Mouse (Mus musculus) CH12.LX (cell line): ENCODE results near the gene Apex1. TPM values are rescaled to one million over a fixed set of nuclear protein-coding genes. Genes with fewer than 3 reads are reported as not detected.

ENCODE experiments used
- DNase-seq: peaks from one replicate; pipeline ENCODE4 v3.0.0-alpha.2; 2013; ENCODE audit errors: extremely low read depth
- H3K27ac ChIP-seq: 2 replicates; pipeline ENCODE4 v1.5.1; 2012; ENCODE audit warnings: low read depth, mild to moderate bottlenecking, control low read depth, moderate library complexity; ENCODE audit not compliant: insufficient read depth
- H3K27me3 ChIP-seq: replicated peaks from 2 replicates; pipeline ENCODE3; 2012; ENCODE audit warnings: inconsistent platforms
- H3K36me3 ChIP-seq, 2 experiments: replicated peaks in 1 of 2; 2 replicates each; pipeline versions ENCODE3 to v1.6.1; 2012; ENCODE audit warnings: inconsistent platforms in 1 of 2, low read length in 1 of 2, mild to moderate bottlenecking in 1 of 2, mixed read lengths in 1 of 2, moderate library complexity in 1 of 2; ENCODE audit not compliant: control insufficient read depth in 1 of 2, insufficient read depth in 1 of 2
- H3K4me1 ChIP-seq, 2 experiments: 2 replicates each; pipeline ENCODE4 v1.6.1; 2012; ENCODE audit warnings: inconsistent platforms in 1 of 2, moderate library complexity in 1 of 2; ENCODE audit not compliant: insufficient read depth in 2 of 2, control insufficient read depth in 1 of 2
- H3K4me2 ChIP-seq: 2 replicates; pipeline ENCODE4 v1.6.1; 2012; ENCODE audit warnings: low read depth, mild to moderate bottlenecking, control low read depth; ENCODE audit not compliant: poor library complexity, insufficient read depth, severe bottlenecking
- H3K4me3 ChIP-seq, 3 experiments: fragments of 150-350 bp in 1 of 3; sonication (generic) in 1 of 3; replicated peaks in 1 of 3; 2 replicates each; pipeline versions ENCODE3 to v1.5.1; 2011 to 2012; ENCODE audit warnings: low read depth in 2 of 3, low read length in 2 of 3, mild to moderate bottlenecking in 2 of 3, moderate library complexity in 2 of 3, control low read depth in 1 of 3, improper control_type of control experiment in 1 of 3, inconsistent platforms in 1 of 3, mixed read lengths in 1 of 3; ENCODE audit not compliant: poor library complexity in 1 of 3
- H3K79me2 ChIP-seq: replicated peaks from 2 replicates; pipeline ENCODE4 v1.6.1; 2012; ENCODE audit warnings: mild to moderate bottlenecking, moderate library complexity; ENCODE audit not compliant: control insufficient read depth, poor library complexity, insufficient read depth, severe bottlenecking; ENCODE audit errors: extremely low read depth
- H3K9ac ChIP-seq: 2 replicates; pipeline ENCODE4 v1.6.1; 2012; ENCODE audit warnings: low read depth, mild to moderate bottlenecking, control low read depth, moderate library complexity; ENCODE audit not compliant: insufficient read depth
- H3K9me3 ChIP-seq: replicated peaks from 2 replicates; pipeline ENCODE3; 2012; ENCODE audit warnings: low read length, inconsistent platforms, mixed read lengths
- BHLHE40 ChIP-seq: IDR thresholded peaks from 2 replicates; pipeline ENCODE4 v1.6.1; 2011; ENCODE audit warnings: mild to moderate bottlenecking, low read depth, low read length, improper control_type of control experiment
- ELF1 ChIP-seq: IDR thresholded peaks from 2 replicates; pipeline ENCODE4 v1.6.1; 2014; ENCODE audit warnings: low read depth, mild to moderate bottlenecking, inconsistent platforms, low read length, improper control_type of control experiment
- GABPA ChIP-seq: IDR thresholded peaks from 2 replicates; pipeline ENCODE4 v1.6.1; 2012; ENCODE audit warnings: low read depth, low read length, improper control_type of control experiment, inconsistent platforms; ENCODE audit not compliant: insufficient replicate concordance
- IRF4 ChIP-seq: IDR thresholded peaks from 2 replicates; pipeline ENCODE4 v1.6.1; 2014; ENCODE audit warnings: low read depth, mild to moderate bottlenecking, inconsistent platforms, low read length, improper control_type of control experiment
- KAT2A ChIP-seq: IDR thresholded peaks from 2 replicates; pipeline ENCODE4 v1.6.1; 2012; ENCODE audit warnings: low read length, improper control_type of control experiment, inconsistent platforms; ENCODE audit not compliant: insufficient replicate concordance
- MXI1 ChIP-seq: IDR thresholded peaks from 2 replicates; pipeline ENCODE4 v1.6.1; 2011; ENCODE audit warnings: mild to moderate bottlenecking, low read depth, low read length, improper control_type of control experiment
- RAD21 ChIP-seq: IDR thresholded peaks from 2 replicates; pipeline ENCODE4 v1.6.1; 2011; ENCODE audit warnings: low read depth, mild to moderate bottlenecking, low read length, improper control_type of control experiment, moderate library complexity
- SIN3A ChIP-seq: IDR thresholded peaks from 2 replicates; pipeline ENCODE4 v1.6.1; 2012; ENCODE audit warnings: low read length, improper control_type of control experiment, inconsistent platforms
- SMC3 ChIP-seq: IDR thresholded peaks from 2 replicates; pipeline ENCODE4 v1.6.1; 2011; ENCODE audit warnings: low read depth, low read length, improper control_type of control experiment
- dilution Hi-C: fragments of 300-500 bp; cut with MboI; formaldehyde crosslinking; loops from 2 replicates; pipeline ENCODE4 v1.14.3; 2020; ENCODE audit warnings: low sequenced_read_pairs; ENCODE audit not compliant: extremely low pct_unique_long_range_greater_than_20kb, extremely low pct_ligation_motif_present
- in situ Hi-C: fragments of 300-500 bp; cut with MboI; formaldehyde crosslinking; loops from 3 replicates; pipeline ENCODE4 v1.14.3; 2019; ENCODE audit warnings: low sequenced_read_pairs, low pct_ligation_motif_present, low pct_unique_long_range_greater_than_20kb, mixed read lengths
- polyA plus RNA-seq: library from polyadenylated mRNA; unstranded; fragments of >175 nt; gene quantifications from 2 replicates; pipeline ENCODE4 v1.2.1, GENCODE M21; 2012; ENCODE audit warnings: low read depth; ENCODE audit not compliant: insufficient read length
- total RNA-seq, 2 experiments: library from RNA; depleted of rRNA; stranded (reverse); fragments of 300-350 nt in 1 of 2; fragments of >200 nt in 1 of 2; gene quantifications; 2 replicates each; pipeline ENCODE4 v1.2.3; 2012 to 2014

Gene Apex1
- total and polyA plus RNA-seq, 3 experiments = 178 to 427 (median 353) TPM

DNA sequence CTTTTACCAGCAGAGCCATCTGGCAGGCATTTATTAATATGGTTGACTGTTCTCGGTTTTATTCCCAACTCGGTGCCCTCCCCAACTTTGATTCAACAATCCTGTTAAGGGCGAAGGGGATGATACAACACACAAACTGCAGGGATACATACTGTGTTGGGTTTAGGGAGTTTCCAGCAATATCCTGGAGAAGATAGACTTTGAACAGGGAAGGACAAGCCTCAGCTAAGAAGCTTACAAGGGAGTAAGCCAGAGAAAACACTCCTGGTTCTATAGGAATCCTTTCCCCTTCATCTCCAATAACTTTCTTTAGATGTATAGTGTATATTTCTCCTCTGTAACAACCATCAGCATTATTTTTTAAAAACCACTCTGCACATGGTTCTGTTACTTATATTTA lies 49.6 kb upstream of the Apex1 start:
- in situ Hi-C loops = no loop called here
- H3K79me2 ChIP-seq = no peaks in the 10 kb centered on the region; the same call in 1 of the 2 replicates

DNA sequence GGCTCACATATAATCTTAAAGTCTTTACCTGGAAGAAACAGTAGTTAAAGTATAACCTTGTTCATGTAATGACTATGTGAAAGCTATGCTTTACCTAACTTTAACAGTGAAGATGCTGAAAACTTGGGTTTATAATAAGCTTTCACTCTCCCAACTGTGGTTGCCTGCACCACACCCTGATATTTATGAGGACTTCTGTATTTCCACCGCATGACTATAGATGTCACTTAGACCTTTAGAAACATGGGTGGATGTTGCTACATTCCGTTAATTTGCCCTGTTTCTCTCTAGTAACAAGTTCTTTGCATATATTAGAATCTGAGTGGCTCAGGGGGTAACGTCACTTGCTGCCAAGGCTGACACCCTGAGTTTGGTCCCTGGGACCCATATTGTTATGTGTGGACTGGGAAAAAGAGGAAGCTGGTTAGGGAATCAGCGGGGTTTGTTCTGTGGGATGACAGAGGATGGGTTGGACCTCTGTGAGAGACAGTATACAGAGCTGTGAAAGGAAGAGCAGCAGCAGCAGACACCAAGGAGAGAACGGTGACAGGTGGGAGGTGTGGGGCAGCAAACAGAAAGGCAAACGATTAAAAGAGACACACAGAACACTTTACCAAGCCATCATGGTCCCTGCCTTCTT lies 49.1 kb upstream of the Apex1 start:
- TF ChIP-seq SIN3A = no peak
- dilution Hi-C loops (no loop called here), in situ Hi-C loops (no loop called here)
- Histone ChIP-seq H3K4me3 (no peak overlapping the region), H3K27ac (no peak overlapping the region), H3K4me1 (peaks cover 0 to 8% of the 10 kb centered on the region in 2 experiments; a peak in 2 of 4 replicates), H3K9ac (no peak overlapping the region), H3K9me3 (no peaks in the 10 kb centered on the region), H3K27me3 (no peaks in the 10 kb centered on the region), H3K4me2 (no peak overlapping the region), H3K79me2 (no peaks in the 10 kb centered on the region; the same call in 1 of the 2 replicates), H3K36me3 (peaks cover 0 to 13% of the 10 kb centered on the region in 2 experiments)
- DNase-seq = no peak

More for the DNA sequence above, 49.6 kb upstream of the Apex1 start:
- DNase-seq = no peak
- Histone ChIP-seq H3K4me3 (no peak overlapping the region), H3K36me3 (peaks cover 0 to 13% of the 10 kb centered on the region in 2 experiments)
- no peak for TF ChIP-seq SMC3
- no peak for TF ChIP-seq GABPA
- no peak for TF ChIP-seq IRF4
- TF ChIP-seq KAT2A = no peak
- TF ChIP-seq ELF1 = no peak
- no peak for TF ChIP-seq SIN3A
- no peak for TF ChIP-seq BHLHE40
- TF ChIP-seq, all 38 proteins: peak for 0
- Histone ChIP-seq H3K9ac (no peak overlapping the region), H3K27ac (no peak overlapping the region), H3K4me1 (peaks cover 0 to 8% of the 10 kb centered on the region in 2 experiments; a peak in 2 of 4 replicates), H3K9me3 (no peaks in the 10 kb centered on the region), H3K27me3 (no peaks in the 10 kb centered on the region), H3K4me2 (no peak overlapping the region)
- dilution Hi-C loops = no loop called here

DNA sequence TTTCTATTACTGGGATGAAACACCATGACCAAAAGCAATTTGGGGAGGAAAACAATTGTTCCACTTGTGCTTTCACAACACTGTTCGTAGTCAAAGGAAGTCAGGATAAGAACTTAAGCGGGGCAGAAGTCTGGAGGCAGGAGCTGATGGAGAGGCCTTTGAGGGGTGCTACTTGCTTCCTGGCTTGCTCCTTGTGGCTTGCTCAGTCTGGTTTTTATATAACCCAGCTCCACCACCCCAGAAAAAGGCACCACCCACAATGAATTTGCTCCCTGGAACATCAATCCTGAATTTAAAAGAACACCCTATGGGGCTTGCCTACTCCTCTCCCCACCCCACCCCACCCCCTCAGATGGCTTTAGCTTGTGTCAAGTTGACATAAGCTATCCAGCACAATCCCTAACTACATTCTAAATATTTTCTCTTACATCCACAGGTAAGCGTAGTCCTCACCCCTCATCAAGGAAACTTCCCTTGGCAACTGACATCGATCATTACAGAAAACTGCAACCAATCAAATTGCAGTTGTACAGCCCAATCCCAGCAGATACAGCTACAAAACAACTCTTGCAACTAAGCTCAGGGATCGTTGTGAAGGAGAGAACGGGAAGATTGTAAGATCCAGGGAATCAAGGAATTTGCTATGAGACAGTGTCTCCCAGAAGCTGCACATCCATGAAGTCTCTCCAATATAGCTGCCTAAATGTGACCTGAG lies 48.4 kb upstream of the Apex1 start:
- dilution Hi-C loops (no loop called here), in situ Hi-C loops (no loop called here)
- Histone ChIP-seq H3K4me3 (no peak overlapping the region), H3K9ac (no peak overlapping the region), H3K4me1 (peaks cover 0 to 1% of the 10 kb centered on the region in 2 experiments; a peak in 2 of 4 replicates), H3K4me2 (no peak overlapping the region), H3K27ac (no peak overlapping the region), H3K9me3 (no peaks in the 10 kb centered on the region), H3K27me3 (no peaks in the 10 kb centered on the region), H3K79me2 (no peaks in the 10 kb centered on the region; the same call in 1 of the 2 replicates), H3K36me3 (peaks cover 0 to 13% of the 10 kb centered on the region in 2 experiments)
- TF ChIP-seq RAD21 (no peak), MXI1 (no peak), ELF1 (no peak)
- no peak for DNase-seq
